Mouse (Mus musculus): ENCODE measurements around the gene Ttyh2. TPM values are rescaled to one million over a fixed set of nuclear protein-coding genes. Genes with fewer than 3 reads are reported as not detected.
"Not testable (repeated sequence)": the region's sequence is repeated elsewhere in the genome, so short reads cannot be mapped to it uniquely, and the experiment has no call there.

Ttyh2 gene
- polyA plus RNA-seq, 1 experiment = 2.6 TPM

- 66% methylated on average over 9 of the region's 9 CpGs for WGBS
- Histone ChIP-seq H3K4me1 (ENCODE audit: control insufficient read depth, insufficient read depth, low read length) (no peaks in the 10 kb centered on the region; the same call in 1 of the 2 replicates), H3K27ac (ENCODE audit: control insufficient read depth, insufficient read depth, low read depth, low read length, poor library complexity) (no peak overlapping the region), H3K4me3 (replicated peaks; ENCODE audit: control insufficient read depth, low read depth, low read length) (no peak overlapping the region)
- TF ChIP-seq CTCF (IDR thresholded peaks at IDR 0.05; ENCODE audit: control insufficient read depth, insufficient read depth, low read length) (peak; percentile 69), POLR2A (IDR thresholded peaks at IDR 0.05; ENCODE audit: borderline replicate concordance, control insufficient read depth, low read depth, low read length) (no peak)
Measured at GRCm38 (mm10) chr11:114672794-114673718, 2.2 kb upstream of the Ttyh2 start.

- Histone ChIP-seq H3K4me3 (replicated peaks; ENCODE audit: control insufficient read depth, low read depth, low read length) (no peak overlapping the region), H3K27ac (ENCODE audit: control insufficient read depth, insufficient read depth, low read depth, low read length, poor library complexity) (no peak overlapping the region), H3K4me1 (ENCODE audit: control insufficient read depth, insufficient read depth, low read length) (no peaks in the 10 kb centered on the region; the same call in 1 of the 2 replicates)
- TF ChIP-seq CTCF (IDR thresholded peaks at IDR 0.05; ENCODE audit: control insufficient read depth, insufficient read depth, low read length) (no peak), POLR2A (IDR thresholded peaks at IDR 0.05; ENCODE audit: borderline replicate concordance, control insufficient read depth, low read depth, low read length) (no peak)
- WGBS = 86% methylated on average over 2 of the region's 2 CpGs
Measured at GRCm38 (mm10) chr11:114673719-114674050, 1.5 kb upstream of the Ttyh2 start.

- Histone ChIP-seq H3K4me1 (ENCODE audit: control insufficient read depth, insufficient read depth, low read length) (no peaks in the 10 kb centered on the region; the same call in 1 of the 2 replicates), H3K4me3 (replicated peaks; ENCODE audit: control insufficient read depth, low read depth, low read length) (no peak overlapping the region), H3K27ac (ENCODE audit: control insufficient read depth, insufficient read depth, low read depth, low read length, poor library complexity) (no peak overlapping the region)
- WGBS = 70% methylated on average over 8 of the region's 8 CpGs
- TF ChIP-seq POLR2A (IDR thresholded peaks at IDR 0.05; ENCODE audit: borderline replicate concordance, control insufficient read depth, low read depth, low read length) = no peak
- TF ChIP-seq CTCF (IDR thresholded peaks at IDR 0.05; ENCODE audit: control insufficient read depth, insufficient read depth, low read length) = no peak
Measured at GRCm38 (mm10) chr11:114674180-114674579, 1.1 kb upstream of the Ttyh2 start.

- WGBS = 82% methylated on average over 2 of the region's 3 CpGs
- not testable (repeated sequence) for H3K27ac ChIP-seq (ENCODE audit: control insufficient read depth, insufficient read depth, low read depth, low read length, poor library complexity); H3K4me1 ChIP-seq (ENCODE audit: control insufficient read depth, insufficient read depth, low read length); H3K4me3 ChIP-seq (replicated peaks; ENCODE audit: control insufficient read depth, low read depth, low read length)
Measured at GRCm38 (mm10) chr11:114674796-114675195, 435 bp upstream of the Ttyh2 start.

- no peaks in the 10 kb centered on the region; the same call in 1 of the 2 replicates for H3K4me1 ChIP-seq (ENCODE audit: control insufficient read depth, insufficient read depth, low read length)
- 2% methylated on average over 27 of the region's 27 CpGs for WGBS
- H3K4me3 ChIP-seq (replicated peaks; ENCODE audit: control insufficient read depth, low read depth, low read length) = peak overlapping the region; percentile 61
- H3K27ac ChIP-seq (ENCODE audit: control insufficient read depth, insufficient read depth, low read depth, low read length, poor library complexity) = no peak overlapping the region; the same call in 1 of the 2 replicates
- no peak for TF ChIP-seq POLR2A (IDR thresholded peaks at IDR 0.05; ENCODE audit: borderline replicate concordance, control insufficient read depth, low read depth, low read length)
- TF ChIP-seq CTCF (IDR thresholded peaks at IDR 0.05; ENCODE audit: control insufficient read depth, insufficient read depth, low read length) = no peak
Measured at GRCm38 (mm10) chr11:114675826-114676401, 683 bp downstream of the Ttyh2 start.

GRCm38 (mm10) chr11:114676431-114676830 is 1.2 kb downstream of the Ttyh2 start:
- no peak overlapping the region for H3K4me3 ChIP-seq (replicated peaks; ENCODE audit: control insufficient read depth, low read depth, low read length)
- TF ChIP-seq POLR2A (IDR thresholded peaks at IDR 0.05; ENCODE audit: borderline replicate concordance, control insufficient read depth, low read depth, low read length) = no peak
- TF ChIP-seq CTCF (IDR thresholded peaks at IDR 0.05; ENCODE audit: control insufficient read depth, insufficient read depth, low read length) = no peak
- H3K27ac ChIP-seq (ENCODE audit: control insufficient read depth, insufficient read depth, low read depth, low read length, poor library complexity) = no peak overlapping the region
- WGBS = 3% methylated on average over 14 of the region's 14 CpGs
- H3K4me1 ChIP-seq (ENCODE audit: control insufficient read depth, insufficient read depth, low read length) = no peaks in the 10 kb centered on the region; the same call in 1 of the 2 replicates

GRCm38 (mm10) chr11:114676896-114677530 is 1.8 kb downstream of the Ttyh2 start:
- TF ChIP-seq CTCF (IDR thresholded peaks at IDR 0.05; ENCODE audit: control insufficient read depth, insufficient read depth, low read length) (no peak), POLR2A (IDR thresholded peaks at IDR 0.05; ENCODE audit: borderline replicate concordance, control insufficient read depth, low read depth, low read length) (no peak)
- Histone ChIP-seq H3K27ac (ENCODE audit: control insufficient read depth, insufficient read depth, low read depth, low read length, poor library complexity) (no peak overlapping the region), H3K4me3 (replicated peaks; ENCODE audit: control insufficient read depth, low read depth, low read length) (no peak overlapping the region), H3K4me1 (ENCODE audit: control insufficient read depth, insufficient read depth, low read length) (no peaks in the 10 kb centered on the region; the same call in 1 of the 2 replicates)
- WGBS = 51% methylated on average over 9 of the region's 9 CpGs

- Histone ChIP-seq H3K4me1 (ENCODE audit: control insufficient read depth, insufficient read depth, low read length) (no peaks in the 10 kb centered on the region; the same call in 1 of the 2 replicates), H3K4me3 (replicated peaks; ENCODE audit: control insufficient read depth, low read depth, low read length) (no peak overlapping the region), H3K27ac (ENCODE audit: control insufficient read depth, insufficient read depth, low read depth, low read length, poor library complexity) (no peak overlapping the region)
- TF ChIP-seq CTCF (IDR thresholded peaks at IDR 0.05; ENCODE audit: control insufficient read depth, insufficient read depth, low read length) (no peak), POLR2A (IDR thresholded peaks at IDR 0.05; ENCODE audit: borderline replicate concordance, control insufficient read depth, low read depth, low read length) (no peak)
- WGBS = 35% methylated on average over 8 of the region's 8 CpGs
Measured at GRCm38 (mm10) chr11:114679582-114679981, 4.4 kb downstream of the Ttyh2 start.

All from bone marrow, adult 2 months (tissue).